Mouse (Mus musculus): ENCODE measurements around the gene Myo15b. TPM values are rescaled to one million over a fixed set of nuclear protein-coding genes. Genes with fewer than 3 reads are reported as not detected.

Myo15b gene
- polyA plus RNA-seq, 1 experiment = 0.16 TPM

DNA sequence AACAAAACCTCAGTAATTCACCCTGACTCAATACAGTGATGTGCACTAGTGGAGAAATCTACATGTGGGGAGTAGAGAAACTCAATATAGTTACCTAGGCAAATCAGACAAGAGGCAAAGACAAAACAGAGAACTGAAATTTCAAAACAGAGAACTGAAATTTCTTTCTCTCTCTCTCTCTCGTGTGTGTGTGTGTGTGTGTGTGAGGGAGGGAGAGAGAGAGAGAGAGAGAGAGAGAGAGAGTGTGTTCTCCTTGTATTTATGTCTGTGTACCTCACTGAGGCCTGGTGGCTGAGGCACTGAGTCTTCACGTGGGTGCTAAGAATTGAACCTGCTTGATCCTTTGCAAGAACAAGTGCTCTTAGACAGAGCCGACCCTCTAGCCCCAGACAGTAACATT is 71.6 kb downstream of the Myo15b start:
- WGBS = 76% methylated on average over 3 of the region's 3 CpGs
- H3K4me1 ChIP-seq (ENCODE audit: control insufficient read depth, insufficient read depth, low read length) = no peaks in the 10 kb centered on the region
- no peak for TF ChIP-seq CTCF (IDR thresholded peaks at IDR 0.05; ENCODE audit: borderline replicate concordance, insufficient read depth, low read depth, low read length)
- no peak for TF ChIP-seq POLR2A (IDR thresholded peaks at IDR 0.05; ENCODE audit: borderline replicate concordance, insufficient read depth, low read length)
- no peak overlapping the region for H3K4me3 ChIP-seq (replicated peaks; ENCODE audit: insufficient read depth, low read depth, low read length)
- no peak overlapping the region for H3K27ac ChIP-seq (ENCODE audit: insufficient read depth, low read length)
- no peaks in the 10 kb centered on the region for H3K27me3 ChIP-seq (ENCODE audit: control insufficient read depth, insufficient read depth, low read length)
- no peak for DNase-seq

DNA sequence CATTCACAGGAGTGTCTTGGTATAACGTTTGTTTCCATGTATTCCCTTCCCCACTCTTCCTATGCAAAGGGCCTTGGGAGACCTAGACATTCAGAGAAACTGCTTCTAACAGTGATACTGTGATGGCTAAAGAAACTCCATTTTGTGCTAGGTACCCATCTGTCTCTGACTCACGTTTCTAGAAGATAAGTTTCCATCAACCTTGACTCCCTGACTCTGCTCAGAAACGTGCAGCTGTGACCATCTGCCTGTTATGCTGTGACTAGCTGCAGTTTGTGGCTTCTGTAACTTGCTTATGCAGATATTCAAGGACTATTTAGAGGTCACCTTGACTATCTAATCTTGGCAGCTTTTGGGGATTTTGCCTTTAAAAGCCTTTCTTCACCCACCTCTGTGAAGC is 73.0 kb downstream of the Myo15b start:
- Histone ChIP-seq H3K4me3 (replicated peaks; ENCODE audit: insufficient read depth, low read depth, low read length) (no peak overlapping the region), H3K27ac (ENCODE audit: insufficient read depth, low read length) (no peak overlapping the region), H3K27me3 (ENCODE audit: control insufficient read depth, insufficient read depth, low read length) (no peaks in the 10 kb centered on the region), H3K4me1 (ENCODE audit: control insufficient read depth, insufficient read depth, low read length) (no peaks in the 10 kb centered on the region)
- WGBS = 53% methylated on average over 3 of the region's 3 CpGs
- no peak for TF ChIP-seq POLR2A (IDR thresholded peaks at IDR 0.05; ENCODE audit: borderline replicate concordance, insufficient read depth, low read length)
- TF ChIP-seq CTCF (IDR thresholded peaks at IDR 0.05; ENCODE audit: borderline replicate concordance, insufficient read depth, low read depth, low read length) = no peak
- DNase-seq = no peak

DNA sequence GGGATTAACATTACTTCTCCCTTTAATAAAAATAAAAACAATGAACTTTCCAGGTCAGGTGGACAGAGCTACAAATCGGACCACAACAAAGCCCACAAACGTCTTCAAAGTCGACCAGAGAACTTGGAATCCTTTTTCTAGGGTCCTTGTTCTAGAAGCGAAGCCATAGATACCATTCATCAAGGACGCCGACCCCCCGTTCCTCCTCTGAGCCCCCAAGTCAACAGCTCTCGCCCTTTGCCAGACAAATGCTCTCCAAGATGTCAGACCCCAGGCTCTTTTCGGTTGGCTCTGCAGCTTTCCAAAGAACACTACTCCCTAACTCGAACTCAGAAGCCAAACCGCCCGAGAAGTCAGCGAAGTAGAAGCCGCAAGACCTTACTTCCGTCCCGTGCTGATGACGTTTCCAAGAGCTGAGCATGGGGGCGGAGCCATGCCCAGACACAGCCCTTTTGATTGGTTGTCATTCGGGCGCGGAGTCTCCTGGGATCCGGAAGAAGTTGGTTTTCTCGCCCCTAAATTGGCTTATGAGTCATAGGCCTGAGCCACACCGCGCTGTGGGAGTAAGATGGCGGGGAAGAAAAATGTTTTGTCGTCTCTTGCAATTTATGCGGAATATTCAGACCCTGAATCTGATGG is 75.0 kb downstream of the Myo15b start, which contains the start of the genes Sap30bp and Recql5:
Sap30bp (plus strand) TSS at position 175 of the 639 bp plus-strand sequence.
Recql5 (minus strand) TSS at position 370 of the 639 bp plus-strand sequence.
- H3K27me3 ChIP-seq (ENCODE audit: control insufficient read depth, insufficient read depth, low read length) = no peaks in the 10 kb centered on the region
- peak within 1 kb of the TSS; percentile 95 for H3K4me3 ChIP-seq (replicated peaks; ENCODE audit: insufficient read depth, low read depth, low read length)
- TF ChIP-seq POLR2A (IDR thresholded peaks at IDR 0.05; ENCODE audit: borderline replicate concordance, insufficient read depth, low read length) = peak; percentile 86; the same call in 1 of the 2 replicates
- TF ChIP-seq CTCF (IDR thresholded peaks at IDR 0.05; ENCODE audit: borderline replicate concordance, insufficient read depth, low read depth, low read length) = no peak
- peak; percentile 98 for DNase-seq
- under 1% methylated on average over 28 of the region's 28 CpGs for WGBS
- peak within 1 kb of the TSS; percentile 8; the same call in 1 of the 2 replicates for H3K27ac ChIP-seq (ENCODE audit: insufficient read depth, low read length)
- no peaks in the 10 kb centered on the region for H3K4me1 ChIP-seq (ENCODE audit: control insufficient read depth, insufficient read depth, low read length)

DNA sequence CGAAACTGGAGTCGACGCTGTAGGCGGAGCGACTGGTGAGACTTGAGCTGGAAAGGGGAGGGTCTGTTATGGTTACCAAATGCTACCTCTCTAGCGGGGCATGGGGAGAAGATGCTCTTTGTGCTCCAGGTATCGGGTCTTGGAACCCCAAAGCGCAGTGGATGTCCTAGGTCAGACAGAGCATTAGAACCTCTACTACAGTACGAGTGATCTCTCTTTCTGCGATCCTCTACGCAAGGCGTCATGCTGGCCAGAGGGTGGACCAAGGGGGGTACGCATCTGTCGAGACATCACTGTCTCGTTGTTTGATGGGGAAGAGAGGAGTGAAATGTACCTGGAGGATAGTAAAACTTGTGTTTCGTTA is 75.5 kb downstream of the Myo15b start:
- Histone ChIP-seq H3K27me3 (ENCODE audit: control insufficient read depth, insufficient read depth, low read length) (no peaks in the 10 kb centered on the region), H3K4me3 (replicated peaks; ENCODE audit: insufficient read depth, low read depth, low read length) (peak overlapping the region; percentile 95), H3K27ac (ENCODE audit: insufficient read depth, low read length) (peak overlapping the region; percentile 8; the same call in 1 of the 2 replicates), H3K4me1 (ENCODE audit: control insufficient read depth, insufficient read depth, low read length) (no peaks in the 10 kb centered on the region)
- DNase-seq = no peak
- TF ChIP-seq POLR2A (IDR thresholded peaks at IDR 0.05; ENCODE audit: borderline replicate concordance, insufficient read depth, low read length) (no peak), CTCF (IDR thresholded peaks at IDR 0.05; ENCODE audit: borderline replicate concordance, insufficient read depth, low read depth, low read length) (no peak)
- WGBS = under 1% methylated on average over 16 of the region's 16 CpGs

DNA sequence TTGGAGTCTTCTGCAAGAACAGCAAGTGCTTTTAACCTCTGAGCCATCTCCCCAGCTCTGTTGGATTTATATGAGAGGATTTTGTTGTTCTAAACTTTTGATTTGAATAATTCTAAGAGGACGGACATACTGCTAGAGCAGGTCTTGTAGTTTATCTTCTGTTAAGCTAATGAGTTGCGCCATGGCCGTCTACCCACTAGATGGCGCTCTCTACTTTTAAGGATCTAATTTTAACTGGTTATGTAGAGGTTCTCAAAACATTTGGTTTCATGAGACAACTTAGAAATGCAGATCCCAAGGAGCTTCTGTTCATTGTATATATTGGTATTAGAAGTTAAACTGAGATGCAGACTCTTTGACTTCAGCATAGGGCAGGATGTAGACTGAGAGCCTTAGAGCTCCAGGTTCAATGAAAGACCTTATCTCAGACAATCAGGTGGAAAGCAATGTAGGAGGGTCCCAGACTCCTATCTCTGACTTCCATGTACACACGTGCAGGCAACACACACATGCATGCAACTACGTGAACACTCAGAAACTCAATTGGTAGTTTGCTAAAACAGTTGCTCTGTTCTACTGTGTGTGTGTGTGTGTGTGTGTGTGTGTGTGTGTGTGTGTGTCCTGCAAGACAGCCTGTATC is 81.6 kb downstream of the Myo15b start:
- peak; percentile 57 to 71 for DNase-seq
- H3K4me3 ChIP-seq (replicated peaks; ENCODE audit: insufficient read depth, low read depth, low read length) = no peak overlapping the region
- no peak for TF ChIP-seq POLR2A (IDR thresholded peaks at IDR 0.05; ENCODE audit: borderline replicate concordance, insufficient read depth, low read length)
- peak; percentile 63; the same call in 1 of the 2 replicates for TF ChIP-seq CTCF (IDR thresholded peaks at IDR 0.05; ENCODE audit: borderline replicate concordance, insufficient read depth, low read depth, low read length)
- H3K27ac ChIP-seq (ENCODE audit: insufficient read depth, low read length) = no peak overlapping the region
- no peaks in the 10 kb centered on the region for H3K4me1 ChIP-seq (ENCODE audit: control insufficient read depth, insufficient read depth, low read length)
- no peaks in the 10 kb centered on the region for H3K27me3 ChIP-seq (ENCODE audit: control insufficient read depth, insufficient read depth, low read length)
- 33% methylated on average over 6 of the region's 6 CpGs for WGBS

DNA sequence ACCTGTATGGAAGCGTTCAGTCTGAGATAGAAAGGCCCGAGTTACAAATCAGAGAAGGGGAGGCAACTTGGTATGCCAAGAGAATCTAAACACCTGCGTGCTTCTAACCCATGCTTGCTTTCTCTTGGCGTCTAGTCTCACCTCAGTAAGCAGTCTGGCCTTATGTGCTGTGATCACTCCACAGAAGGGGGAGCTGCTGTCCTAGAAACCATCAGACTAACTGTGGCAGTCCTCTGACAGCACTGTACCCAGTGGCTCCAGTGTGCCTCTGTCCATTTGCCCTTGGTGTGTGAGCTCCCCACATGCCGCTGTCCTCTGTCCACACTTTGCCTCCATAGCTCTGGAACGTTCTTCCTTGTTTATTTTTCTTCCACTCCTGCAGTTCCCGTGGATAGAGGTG is 83.8 kb downstream of the Myo15b start:
- TF ChIP-seq CTCF (IDR thresholded peaks at IDR 0.05; ENCODE audit: borderline replicate concordance, insufficient read depth, low read depth, low read length) (peak; percentile 28; the same call in 1 of the 2 replicates), POLR2A (IDR thresholded peaks at IDR 0.05; ENCODE audit: borderline replicate concordance, insufficient read depth, low read length) (no peak)
- Histone ChIP-seq H3K4me1 (ENCODE audit: control insufficient read depth, insufficient read depth, low read length) (no peaks in the 10 kb centered on the region), H3K27ac (ENCODE audit: insufficient read depth, low read length) (no peak overlapping the region), H3K27me3 (ENCODE audit: control insufficient read depth, insufficient read depth, low read length) (no peaks in the 10 kb centered on the region), H3K4me3 (replicated peaks; ENCODE audit: insufficient read depth, low read depth, low read length) (no peak overlapping the region)
- DNase-seq = no peak
- WGBS = 77% methylated on average over 7 of the region's 7 CpGs

Other genes with a start within 250 kb of the Myo15b start
- gene Mif4gd, start 245.4 kb upstream of the Myo15b start, polyA plus RNA-seq (2012; rRNA removed) = 86.9 and 97.3 TPM in 2 replicates
- 115 and 123 TPM in 2 replicates for gene Slc25a19, start 230.1 kb upstream of the Myo15b start, polyA plus RNA-seq (2012; rRNA removed)
- 132 and 149 TPM in 2 replicates for gene Grb2, start 149.8 kb upstream of the Myo15b start, polyA plus RNA-seq (2012; rRNA removed)
- gene Tmem94, start 93.0 kb upstream of the Myo15b start, polyA plus RNA-seq (2012; rRNA removed) = 54.2 and 57.4 TPM in 2 replicates
- gene Caskin2, start 44.8 kb upstream of the Myo15b start, polyA plus RNA-seq (2012; rRNA removed) = 16.5 and 17.1 TPM in 2 replicates
- 21.1 and 25.0 TPM in 2 replicates for gene Tsen54, start 43.7 kb upstream of the Myo15b start, polyA plus RNA-seq (2012; rRNA removed)
- 1.8 and 2.5 TPM in 2 replicates for gene Llgl2, start 34.4 kb upstream of the Myo15b start, polyA plus RNA-seq (2012; rRNA removed)
- 1.3 and 1.7 TPM in 2 replicates for gene Smim5, start 41.6 kb downstream of the Myo15b start, polyA plus RNA-seq (2012; rRNA removed)
- gene Smim6, start 53.6 kb downstream of the Myo15b start, polyA plus RNA-seq (2012; rRNA removed) = 0.11 TPM in 1 of 2 replicates, not detected in the other
- gene Sap30bp, start 74.9 kb downstream of the Myo15b start, polyA plus RNA-seq (2012; rRNA removed) = 49.5 and 53.5 TPM in 2 replicates
- gene Recql5, start 75.1 kb downstream of the Myo15b start, polyA plus RNA-seq (2012; rRNA removed) = 24.7 and 28.5 TPM in 2 replicates
- gene Itgb4, start 116.3 kb downstream of the Myo15b start, polyA plus RNA-seq (2012; rRNA removed) = 21.6 and 28.6 TPM in 2 replicates
- 14.8 and 15.1 TPM in 2 replicates for gene Galk1, start 154.3 kb downstream of the Myo15b start, polyA plus RNA-seq (2012; rRNA removed)
- 456 and 541 TPM in 2 replicates for gene H3f3b, start 169.6 kb downstream of the Myo15b start, polyA plus RNA-seq (2012; rRNA removed)
- gene Unk, start 171.9 kb downstream of the Myo15b start, polyA plus RNA-seq (2012; rRNA removed) = 48.1 and 49.1 TPM in 2 replicates
- 3.8 and 5.7 TPM in 2 replicates for gene Unc13d, start 219.6 kb downstream of the Myo15b start, polyA plus RNA-seq (2012; rRNA removed)
- 509 and 539 TPM in 2 replicates for gene Wbp2, start 228.6 kb downstream of the Myo15b start, polyA plus RNA-seq (2012; rRNA removed)